Mouse (Mus musculus): ENCODE measurements around the gene Prr19.

DNA sequence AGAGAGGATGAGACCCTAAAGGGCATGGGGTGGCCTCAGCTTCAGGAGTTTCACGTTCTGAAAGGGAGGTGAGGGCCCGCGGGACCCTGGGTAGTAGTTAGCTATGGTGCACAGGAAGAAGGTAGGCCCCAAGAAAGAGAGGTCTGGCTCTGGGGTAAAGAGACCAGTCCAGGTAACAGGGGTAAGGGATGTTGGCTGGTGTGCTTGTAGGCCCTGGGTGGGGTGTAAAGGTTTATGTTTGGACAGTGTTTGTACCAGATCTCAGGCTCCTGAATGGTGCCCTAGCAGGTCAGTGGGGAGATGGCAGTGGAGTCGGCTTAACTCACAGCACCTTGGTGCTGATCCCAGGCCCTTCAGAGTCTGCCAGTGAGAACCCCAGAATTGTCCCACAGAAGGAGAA, 32.2 kb upstream of the Prr19 start:
- no peak for TF ChIP-seq MAFK (IDR thresholded peaks at IDR 0.05; ENCODE audit: insufficient read depth, low read depth, low read length)
- no peak for TF ChIP-seq HCFC1 (IDR thresholded peaks at IDR 0.05; ENCODE audit: borderline replicate concordance, insufficient read depth, low read length)
- TF ChIP-seq ZNF384 (IDR thresholded peaks at IDR 0.05; ENCODE audit: low read depth, low read length): no peak
- no peak for TF ChIP-seq ZC3H11A (IDR thresholded peaks at IDR 0.05; ENCODE audit: borderline replicate concordance, low read depth, low read length)
- no peak for TF ChIP-seq CHD2 (IDR thresholded peaks at IDR 0.05; ENCODE audit: low read depth, low read length)
